Mouse (Mus musculus) embryonic facial prominence, embryonic 10.5 days (tissue): ENCODE results near the gene Aen. TPM values are rescaled to one million over a fixed set of nuclear protein-coding genes. Genes with fewer than 3 reads are reported as not detected.

Source experiments
- DNase-seq: peaks from one replicate; pipeline ENCODE4 v3.0.0-alpha.2; 2017; ENCODE audit warnings: low spot score
- H3K27ac ChIP-seq: fragments of 300-500 bp; sonication (generic); replicated peaks from 2 replicates; pipeline ENCODE4 v1.5.1; 2016; ENCODE audit warnings: mild to moderate bottlenecking
- H3K27me3 ChIP-seq: fragments of 300-500 bp; sonication (generic); replicated peaks from 2 replicates; pipeline ENCODE4 v1.6.1; 2016; ENCODE audit warnings: low read depth, mild to moderate bottlenecking; ENCODE audit not compliant: poor library complexity, severe bottlenecking
- H3K36me3 ChIP-seq: fragments of 300-500 bp; sonication (generic); replicated peaks from 2 replicates; pipeline ENCODE4 v1.6.1; 2016; ENCODE audit warnings: mild to moderate bottlenecking, moderate library complexity
- H3K4me1 ChIP-seq: fragments of 300-500 bp; sonication (generic); 2 replicates; pipeline ENCODE4 v1.6.1; 2016
- H3K4me3 ChIP-seq: fragments of 300-500 bp; sonication (generic); 2 replicates; pipeline ENCODE4 v1.5.1; 2016; ENCODE audit warnings: mild to moderate bottlenecking, moderate library complexity
- H3K9me3 ChIP-seq: fragments of 300-500 bp; sonication (generic); 2 replicates; pipeline ENCODE4 v1.6.1; 2016; ENCODE audit warnings: mild to moderate bottlenecking
- WGBS: fragments of 180-500 bp; shearing (Covaris S2); methylation state at CpG from one replicate; pipeline ENCODE4 v1.1.7; 2016; 5-methylcytosine and 5-hydroxymethylcytosine counted together
- polyA plus RNA-seq: library from polyadenylated mRNA; unstranded; fragments of >200 nt; fragmentation: Nextera tagmentation; extraction: Ambion mirVana; gene quantifications from 2 replicates; pipeline ENCODE4 v1.2.1, GENCODE M21; 2016

Gene Aen
- polyA plus RNA-seq: 66.2 and 70.1 TPM in 2 replicates

DNA sequence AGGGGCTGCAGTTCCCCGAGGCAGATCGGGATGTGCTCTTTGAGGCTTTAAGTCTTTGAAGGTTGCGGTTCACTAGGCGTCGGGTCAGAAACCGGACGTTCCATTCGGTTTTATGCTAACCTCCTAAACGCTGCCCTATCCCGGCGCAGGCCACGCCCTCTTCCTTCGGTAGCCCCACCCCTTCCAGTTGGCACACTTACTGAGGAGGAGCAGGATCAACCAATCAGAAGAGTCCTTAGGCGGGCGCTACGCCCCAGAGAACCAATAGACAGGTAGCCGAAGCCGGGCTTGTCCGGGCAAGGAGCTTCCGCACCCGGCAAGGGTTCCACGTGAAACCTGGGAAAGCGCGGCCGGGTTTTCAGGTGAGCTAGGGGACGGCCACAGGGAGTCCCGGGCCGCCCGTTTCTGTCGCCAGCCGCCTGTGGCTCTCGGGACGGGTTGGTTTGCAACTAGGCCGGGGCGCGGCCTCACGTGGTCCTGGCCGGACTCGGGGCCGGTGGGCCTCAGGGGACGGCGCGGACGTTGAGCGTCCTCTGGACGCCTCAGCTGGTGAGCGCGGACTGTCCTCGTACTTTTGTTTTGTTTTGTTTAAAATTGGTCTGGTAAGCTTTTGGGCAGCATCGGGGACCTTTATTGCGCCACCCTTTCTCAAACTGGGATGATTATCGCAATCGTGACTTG is at the start of gene Aen:
Gene Aen (plus strand): TSS at position 202 of the 681 bp plus-strand sequence.
- 3% methylated on average over 53 of the region's 53 CpGs for WGBS
- H3K27ac ChIP-seq: peak within 1 kb of the TSS; percentile 89

GRCm38 (mm10) chr7:78846066-78846716 is 49.5 kb upstream of the Aen start:
- no peaks in the 10 kb centered on the region for H3K27me3 ChIP-seq
- WGBS: 32% methylated on average over 12 of the region's 12 CpGs
- peaks cover 11% of the 10 kb centered on the region for H3K4me1 ChIP-seq
- H3K4me3 ChIP-seq: peak overlapping the region; percentile 95
- no peaks in the 10 kb centered on the region for H3K9me3 ChIP-seq
- H3K36me3 ChIP-seq: peaks cover 29% of the 10 kb centered on the region
- no peak for DNase-seq
- peak overlapping the region; percentile 96 for H3K27ac ChIP-seq

More for the DNA sequence above, at the start of gene Aen:
- Histone ChIP-seq H3K36me3 (peaks cover 16% of the 10 kb centered on the region), H3K4me3 (peak within 1 kb of the TSS; percentile 95), H3K9me3 (no peaks in the 10 kb centered on the region), H3K4me1 (peaks cover 17% of the 10 kb centered on the region), H3K27me3 (no peaks in the 10 kb centered on the region)
- peak; percentile 98 for DNase-seq

DNA sequence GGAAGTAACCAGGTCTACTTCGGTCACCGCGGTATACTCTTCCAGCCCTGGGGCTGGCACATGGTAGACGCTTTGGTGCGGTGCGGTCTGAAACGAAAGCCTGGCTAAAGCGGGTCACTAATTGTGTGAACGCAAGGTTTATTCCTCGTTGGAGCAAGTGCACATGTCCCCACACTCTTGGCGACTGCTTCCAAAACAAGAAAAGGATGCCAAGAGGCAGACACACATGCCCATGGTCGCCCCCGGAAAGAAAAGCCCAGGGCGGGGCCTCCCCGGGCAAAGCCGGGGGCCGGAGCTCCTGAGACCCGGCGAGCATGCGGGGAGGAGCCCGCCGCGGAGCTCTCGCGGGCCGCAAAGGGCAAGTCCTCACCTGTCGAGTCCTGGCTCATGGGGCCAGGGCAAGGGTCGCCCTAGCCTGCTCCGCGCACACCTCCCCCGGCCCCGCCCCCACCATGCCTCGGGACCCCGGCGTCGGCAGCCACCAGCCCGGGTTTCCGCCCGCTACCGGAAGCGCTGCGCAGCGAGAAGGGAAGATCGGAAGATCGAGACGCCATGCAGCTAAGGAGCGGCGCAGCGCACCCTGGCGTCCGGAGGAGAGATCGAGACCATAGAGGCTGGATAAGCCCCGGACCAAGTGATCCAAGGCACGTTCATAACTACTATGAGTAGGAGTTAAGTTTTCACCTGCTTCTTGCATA is 48.8 kb upstream of the Aen start, which contains the start of gene Det1:
Gene Det1 (minus strand): TSS at position 527 of the 698 bp plus-strand sequence.
- H3K9me3 ChIP-seq: no peaks in the 10 kb centered on the region
- peak within 1 kb of the TSS; percentile 96 for H3K27ac ChIP-seq
- H3K4me3 ChIP-seq: peak within 1 kb of the TSS; percentile 95
- no peaks in the 10 kb centered on the region for H3K27me3 ChIP-seq
- H3K36me3 ChIP-seq: peaks cover 25% of the 10 kb centered on the region
- under 1% methylated on average over 54 of the region's 54 CpGs for WGBS
- DNase-seq: peak; percentile 95
- H3K4me1 ChIP-seq: peaks cover 8% of the 10 kb centered on the region

DNA sequence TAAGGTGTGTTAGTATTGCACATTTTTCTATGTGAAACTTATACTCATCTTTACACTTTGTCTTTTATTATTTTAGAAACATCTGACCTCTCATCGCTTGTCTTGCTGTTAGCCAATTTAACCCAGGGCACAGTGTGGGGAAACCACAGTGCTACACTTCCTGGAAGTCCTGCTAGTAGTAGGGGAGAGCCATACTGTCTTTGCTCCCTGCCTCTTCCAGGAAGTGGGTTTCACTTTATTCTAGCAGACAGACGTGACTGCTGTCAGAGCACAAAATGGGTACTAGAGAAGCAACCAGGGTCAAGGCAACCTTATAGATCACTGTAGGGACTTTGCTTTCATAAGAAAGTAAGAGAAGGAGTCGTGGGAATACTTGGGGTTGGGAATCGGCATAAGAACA is 41.6 kb upstream of the Aen start:
- no peaks in the 10 kb centered on the region for H3K9me3 ChIP-seq
- H3K4me1 ChIP-seq: no peaks in the 10 kb centered on the region
- DNase-seq: no peak
- no peaks in the 10 kb centered on the region for H3K36me3 ChIP-seq
- H3K27me3 ChIP-seq: 0 out of 2 replicates have a peak, but pooled peaks cover 3% of the 10 kb centered on the region
- whole genome bisulfite sequencing: 70% methylated on average over 4 of the region's 4 CpGs
- H3K4me3 ChIP-seq: no peak overlapping the region
- H3K27ac ChIP-seq: no peak overlapping the region

DNA sequence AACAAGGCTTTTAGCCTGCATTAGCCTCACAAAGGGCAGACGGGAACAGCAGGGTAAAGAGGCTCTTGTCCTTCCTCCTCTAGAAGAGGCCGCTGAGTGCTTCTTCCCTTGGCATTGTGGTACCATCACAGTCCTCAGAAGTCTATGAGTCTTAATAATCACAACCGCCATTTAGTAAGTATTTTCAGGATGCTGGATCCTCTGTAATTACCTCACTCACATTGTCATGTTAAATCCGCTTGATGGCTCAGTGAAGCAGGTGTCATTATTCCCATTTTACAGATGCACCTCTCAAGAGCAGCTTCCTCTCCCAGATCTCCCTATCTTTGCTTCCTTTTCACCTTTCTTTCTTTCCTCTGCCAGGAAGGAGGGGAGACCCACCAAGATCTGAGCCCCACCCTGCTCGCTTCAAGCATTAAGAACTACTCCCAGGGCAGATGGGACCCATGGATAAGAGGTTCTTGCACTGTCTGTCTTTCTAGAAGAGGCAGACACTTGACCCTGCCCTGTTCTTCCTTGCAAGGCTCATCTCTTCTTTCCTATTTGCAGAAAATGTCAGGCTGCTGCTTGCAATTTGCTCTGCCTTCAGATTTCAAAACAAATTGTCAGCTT is 40.5 kb upstream of the Aen start:
- H3K27ac ChIP-seq: no peak overlapping the region
- WGBS: 66% methylated on average over 5 of the region's 5 CpGs
- no peak for DNase-seq

GRCm38 (mm10) chr7:78863796-78864445 is 31.7 kb upstream of the Aen start:
- DNase-seq: no peak
- 73% methylated on average over 7 of the region's 7 CpGs for WGBS
- no peaks in the 10 kb centered on the region for H3K27me3 ChIP-seq
- H3K9me3 ChIP-seq: no peaks in the 10 kb centered on the region
- no peaks in the 10 kb centered on the region for H3K36me3 ChIP-seq
- no peak overlapping the region for H3K27ac ChIP-seq
- peaks cover 10% of the 10 kb centered on the region; the same call in 1 of the 2 replicates for H3K4me1 ChIP-seq
- no peak overlapping the region for H3K4me3 ChIP-seq

More for the DNA sequence above, 40.5 kb upstream of the Aen start:
- Histone ChIP-seq H3K36me3 (no peaks in the 10 kb centered on the region), H3K27me3 (0 out of 2 replicates have a peak, but pooled peaks cover 3% of the 10 kb centered on the region), H3K4me3 (no peak overlapping the region), H3K4me1 (no peaks in the 10 kb centered on the region), H3K9me3 (no peaks in the 10 kb centered on the region)

DNA sequence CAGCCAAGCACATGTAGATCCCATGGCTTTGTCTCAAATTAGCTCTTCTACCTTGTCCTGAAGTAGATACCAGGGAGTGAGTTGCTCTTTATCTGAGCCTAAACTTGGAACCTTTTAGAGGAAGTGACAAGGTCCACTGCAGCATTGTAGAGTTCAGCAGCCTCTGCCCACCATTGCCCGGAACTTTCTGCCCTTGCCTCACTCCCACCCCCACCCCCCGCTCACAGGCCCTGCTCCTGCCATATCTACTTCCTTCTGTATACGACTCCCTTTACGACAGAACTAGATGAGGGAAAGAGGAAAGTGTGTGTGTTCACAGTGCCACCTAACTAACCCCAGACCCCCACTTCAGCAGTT is 31.2 kb upstream of the Aen start:
- Histone ChIP-seq H3K4me1 (peaks cover 10% of the 10 kb centered on the region; the same call in 1 of the 2 replicates), H3K9me3 (no peaks in the 10 kb centered on the region)

GRCm38 (mm10) chr7:78865212-78865949 is 30.3 kb upstream of the Aen start:
- Histone ChIP-seq H3K9me3 (no peaks in the 10 kb centered on the region), H3K27ac (no peak overlapping the region), H3K4me1 (peaks cover 10% of the 10 kb centered on the region; the same call in 1 of the 2 replicates), H3K4me3 (no peak overlapping the region), H3K36me3 (no peaks in the 10 kb centered on the region), H3K27me3 (no peaks in the 10 kb centered on the region)
- WGBS: 60% methylated on average over 12 of the region's 12 CpGs
- DNase-seq: no peak

More for the DNA sequence above, 31.2 kb upstream of the Aen start:
- 75% methylated on average over 4 of the region's 4 CpGs for WGBS
- DNase-seq: no peak
- Histone ChIP-seq H3K4me3 (no peak overlapping the region), H3K36me3 (no peaks in the 10 kb centered on the region), H3K27me3 (no peaks in the 10 kb centered on the region), H3K27ac (no peak overlapping the region)

- no peaks in the 10 kb centered on the region for H3K36me3 ChIP-seq
- WGBS: 73% methylated on average over 5 of the region's 5 CpGs
Observed at GRCm38 (mm10) chr7:78868731-78869130, 26.9 kb upstream of the Aen start.

DNA sequence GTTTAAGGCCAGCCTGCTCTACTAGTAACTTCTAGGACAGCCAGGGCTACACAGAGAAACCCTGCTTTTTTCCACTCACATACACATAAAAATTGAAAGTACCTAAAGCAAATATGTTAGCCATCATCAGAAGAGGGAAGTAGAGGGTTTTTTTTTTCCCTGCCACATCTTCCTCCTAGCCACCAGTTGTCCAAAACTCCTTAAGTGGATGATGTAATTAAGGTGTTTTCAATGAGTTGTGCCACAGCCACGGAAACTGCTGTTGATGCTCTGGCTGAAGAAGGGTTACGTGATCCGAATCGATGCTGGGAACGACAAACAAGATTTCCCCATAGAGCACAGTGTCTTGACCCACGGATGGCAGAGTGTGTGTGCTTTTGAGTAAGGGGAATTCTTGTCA is 23.3 kb upstream of the Aen start:
- Histone ChIP-seq H3K4me1 (no peaks in the 10 kb centered on the region), H3K9me3 (no peaks in the 10 kb centered on the region), H3K27ac (no peak overlapping the region), H3K4me3 (no peak overlapping the region), H3K36me3 (no peaks in the 10 kb centered on the region), H3K27me3 (no peaks in the 10 kb centered on the region)
- DNase-seq: no peak
- WGBS: 84% methylated on average over 6 of the region's 6 CpGs

More at GRCm38 (mm10) chr7:78868731-78869130, 26.9 kb upstream of the Aen start:
- Histone ChIP-seq H3K27me3 (no peaks in the 10 kb centered on the region), H3K4me3 (no peak overlapping the region), H3K4me1 (peaks cover 10% of the 10 kb centered on the region; the same call in 1 of the 2 replicates), H3K27ac (no peak overlapping the region), H3K9me3 (no peaks in the 10 kb centered on the region)
- no peak for DNase-seq

DNA sequence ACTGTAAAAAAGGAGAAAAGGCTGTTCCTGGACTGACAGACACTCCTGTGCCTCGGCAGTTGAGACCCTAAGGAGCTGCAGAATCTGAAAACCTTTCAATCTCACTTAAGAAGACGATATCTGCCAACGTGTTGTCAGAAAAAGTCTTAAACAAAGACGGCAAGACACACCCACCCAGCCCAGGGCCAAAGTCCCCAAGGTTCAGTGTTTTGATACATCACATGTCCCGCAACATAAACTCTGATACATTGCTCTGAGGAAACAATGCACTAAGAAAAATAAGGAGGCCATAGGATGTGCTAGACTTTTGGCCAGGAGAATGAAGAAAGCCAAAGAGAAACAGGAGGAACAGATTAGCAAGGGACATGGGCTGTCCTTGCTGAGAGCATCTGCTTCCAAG is 22.8 kb upstream of the Aen start:
- H3K27me3 ChIP-seq: no peaks in the 10 kb centered on the region
- WGBS: 81% methylated on average over 5 of the region's 5 CpGs
- H3K36me3 ChIP-seq: no peaks in the 10 kb centered on the region
- H3K4me1 ChIP-seq: no peaks in the 10 kb centered on the region
- no peak for DNase-seq
- no peak overlapping the region for H3K4me3 ChIP-seq
- no peaks in the 10 kb centered on the region for H3K9me3 ChIP-seq
- H3K27ac ChIP-seq: no peak overlapping the region
